In genomic region chr4:155838187-155839153, GRCm38 (mm10) we compare ENCODE assay signal across 9 mouse cellular contexts. TPM values are rescaled to one million over a fixed set of nuclear protein-coding genes. Genes with fewer than 3 reads are reported as not detected.
DNase-seq lines count a peak whose midpoint lies in the region; ATAC-seq and TF ChIP-seq lines count a peak whose summit lies in the region.
"Had no signal": no experiment of that assay in that cellular context is flagged by ENCODE, and none has a peak within 500 bp of the region (broad histone marks: within the 10 kb centered on the region; RNA-seq: fewer than 3 reads in every experiment).

No protein-coding gene starts in this region.

- H3K4me1 ChIP-seq in kidney, adult 2 months (ENCODE audit: control insufficient read depth, insufficient read depth, low read length): peaks cover 19% of the 10 kb centered on the region
- peaks cover 58% of the 10 kb centered on the region for H3K4me1 ChIP-seq in heart, embryonic 13.5 days
- H3K4me1 ChIP-seq in liver, postnatal 0 days (ENCODE audit: insufficient read depth): peaks cover 18% of the 10 kb centered on the region

- TF ChIP-seq CTCF in kidney, adult 2 months (conservative IDR thresholded peaks at IDR 0.05; ENCODE audit: insufficient read depth, insufficient read length, low read depth, low read length): no peak
- no peak for TF ChIP-seq CTCF in liver, postnatal 0 days (IDR thresholded peaks at IDR 0.05; ENCODE audit: low read depth)

- no peak overlapping the region for H3K4me3 ChIP-seq in kidney, adult 2 months (ENCODE audit: insufficient read depth, low read depth, low read length)
- no peak overlapping the region for H3K4me3 ChIP-seq in heart, embryonic 13.5 days
- no peak overlapping the region for H3K4me3 ChIP-seq in liver, postnatal 0 days (ENCODE audit: low read depth, low read length)
- H3K4me3 ChIP-seq: left cerebral cortex, adult 2 months had no signal

- no peaks in the 10 kb centered on the region for H3K36me3 ChIP-seq in kidney, adult 2 months (ENCODE audit: control insufficient read depth, insufficient read depth, low read length)
- peaks cover 23% of the 10 kb centered on the region for H3K36me3 ChIP-seq in heart, embryonic 13.5 days
- no peaks in the 10 kb centered on the region for H3K36me3 ChIP-seq in liver, postnatal 0 days (replicated peaks; ENCODE audit: insufficient read depth, low read length)

- DNase-seq in kidney, adult 2 months: no peak
- DNase-seq in kidney, adult 9 months: no peak
- DNase-seq in NIH3T3 (ENCODE audit: low read depth): peak; percentile 48
- DNase-seq in liver, postnatal 0 days: no peak
- DNase-seq in embryo, embryonic 9.5 days (ENCODE audit: extremely low spot score): no peak
- no peak for DNase-seq in cerebellum, postnatal 4 days (ENCODE audit: low spot score in 2 of 2)
- no peak for DNase-seq in right cerebral cortex, adult 18-20 months

- TF ChIP-seq EP300 in liver, postnatal 0 days (IDR thresholded peaks at IDR 0.05; ENCODE audit: low read depth): no peak

- no peaks in the 10 kb centered on the region for H3K27me3 ChIP-seq in kidney, adult 2 months (replicated peaks; ENCODE audit: control insufficient read depth, insufficient read depth, low read length)
- peaks cover 5% of the 10 kb centered on the region; the same call in 1 of the 2 replicates for H3K27me3 ChIP-seq in heart, embryonic 13.5 days (replicated peaks)
- peaks cover 4% of the 10 kb centered on the region; the same call in 1 of the 2 replicates for H3K27me3 ChIP-seq in liver, postnatal 0 days (ENCODE audit: insufficient read depth, low read length)

- no peak for ATAC-seq in heart, embryonic 13.5 days (ENCODE audit: extremely low read depth, insufficient number of reproducible peaks, low FRiP score, low TSS enrichment)
- ATAC-seq in liver, postnatal 0 days: no peak

- peak overlapping the region; percentile 77 for H3K27ac ChIP-seq in kidney, adult 2 months (ENCODE audit: insufficient read depth, low read depth, low read length)
- H3K27ac ChIP-seq in heart, embryonic 13.5 days (replicated peaks): peak overlapping the region; percentile 87
- H3K27ac ChIP-seq in liver, postnatal 0 days (ENCODE audit: low read depth): peak overlapping the region; percentile 51; the same call in 1 of the 2 replicates
- H3K27ac ChIP-seq: left cerebral cortex, adult 2 months had no signal

- H3K4me2 ChIP-seq in heart, embryonic 13.5 days: peak overlapping the region; percentile 86
- H3K4me2 ChIP-seq in liver, postnatal 0 days (ENCODE audit: low read depth, low read length): no peak overlapping the region

- WGBS in kidney, adult 2 months: 65% methylated on average over 8 of the region's 8 CpGs
- 40% methylated on average over 8 of the region's 8 CpGs for WGBS in heart, embryonic 13.5 days
- 58% methylated on average over 8 of the region's 8 CpGs for WGBS in liver, postnatal 0 days (ENCODE audit: insufficient replicate concordance)

- peak overlapping the region; percentile 83; the same call in 1 of the 2 replicates for H3K9ac ChIP-seq in heart, embryonic 13.5 days
- H3K9ac ChIP-seq in liver, postnatal 0 days (replicated peaks): no peak overlapping the region; the same call in 1 of the 2 replicates

- no peaks in the 10 kb centered on the region for H3K9me3 ChIP-seq in heart, embryonic 13.5 days
- H3K9me3 ChIP-seq in liver, postnatal 0 days (ENCODE audit: low read length): no peaks in the 10 kb centered on the region

- no peak for TF ChIP-seq POLR2A in kidney, adult 2 months (IDR thresholded peaks at IDR 0.05; ENCODE audit: low read depth, low read length)

RNA-seq across cellular contexts. Expression of gene Mxra8, which starts 1.0 kb away (rescaled TPM):
- polyA plus RNA-seq in kidney, adult 2 months (2012; rRNA removed): 98.0 and 115 TPM in 2 replicates
- 56.7 and 59.3 TPM in 2 replicates for polyA plus RNA-seq in heart, embryonic 13.5 days (2015; fragmentation: Nextera tagmentation; extraction: Ambion mirVana)
- 13.7 and 14.4 TPM in 2 replicates for polyA plus RNA-seq in liver, postnatal 0 days (2015; fragmentation: Nextera tagmentation; extraction: Ambion mirVana)

RNA-seq across cellular contexts. Expression of gene Aurkaip1, which starts 7.4 kb away (rescaled TPM):
- 164 and 195 TPM in 2 replicates for polyA plus RNA-seq in kidney, adult 2 months (2012; rRNA removed)
- 126 and 144 TPM in 2 replicates for polyA plus RNA-seq in heart, embryonic 13.5 days (2015; fragmentation: Nextera tagmentation; extraction: Ambion mirVana)
- 89.9 and 92.7 TPM in 2 replicates for polyA plus RNA-seq in liver, postnatal 0 days (2015; fragmentation: Nextera tagmentation; extraction: Ambion mirVana)

RNA-seq across cellular contexts. Expression of gene Dvl1, which starts 8.7 kb away (rescaled TPM):
- 123 and 174 TPM in 2 replicates for polyA plus RNA-seq in kidney, adult 2 months (2012; rRNA removed)
- 2.8 and 2.9 TPM in 2 replicates for polyA plus RNA-seq in heart, embryonic 13.5 days (2015; fragmentation: Nextera tagmentation; extraction: Ambion mirVana)
- 5.1 and 5.7 TPM in 2 replicates for polyA plus RNA-seq in liver, postnatal 0 days (2015; fragmentation: Nextera tagmentation; extraction: Ambion mirVana)

RNA-seq across cellular contexts. Expression of gene Tas1r3, which starts 24.7 kb away (rescaled TPM):
- polyA plus RNA-seq in kidney, adult 2 months (2012; rRNA removed): 0.64 and 0.72 TPM in 2 replicates
- 0.09 and 0.11 TPM in 2 replicates for polyA plus RNA-seq in heart, embryonic 13.5 days (2015; fragmentation: Nextera tagmentation; extraction: Ambion mirVana)
- polyA plus RNA-seq in liver, postnatal 0 days (2015; fragmentation: Nextera tagmentation; extraction: Ambion mirVana): 0.08 and 0.09 TPM in 2 replicates

RNA-seq across cellular contexts. Expression of gene Ccnl2, which starts 26.2 kb away (rescaled TPM):
- polyA plus RNA-seq in kidney, adult 2 months (2012; rRNA removed): 54.1 and 56.8 TPM in 2 replicates
- 97.1 and 113 TPM in 2 replicates for polyA plus RNA-seq in heart, embryonic 13.5 days (2015; fragmentation: Nextera tagmentation; extraction: Ambion mirVana)
- 47.7 and 52.5 TPM in 2 replicates for polyA plus RNA-seq in liver, postnatal 0 days (2015; fragmentation: Nextera tagmentation; extraction: Ambion mirVana)

Comparison
In these comparisons a context has a peak if more than half of its experiments do, and no peak if none do; other contexts are left out.
1. RNA of gene Dvl1, which starts 8.7 kb away (polyA plus RNA-seq): 123 to 174 TPM in kidney, adult 2 months; 5.1 to 5.7 TPM in liver, postnatal 0 days and 2.8 to 2.9 TPM in heart, embryonic 13.5 days; every median in the first group is over 10 times any median in the second.
2. Peak in every context shown above with its lines, with median percentiles within 50 percentile points of each other: H3K27ac ChIP-seq.